Mouse (Mus musculus) v-Abl transformed pro-B cells (cell line): ENCODE results near the gene Gale.
"Not testable (repeated sequence)": the region's sequence is repeated elsewhere in the genome, so short reads cannot be mapped to it uniquely, and the experiment has no call there.

Experiments
- in situ Hi-C, 2 experiments: fragments of 400-800 bp; cut with MboI; formaldehyde crosslinking; loops; one replicate each; pipeline ENCODE4 v1.15.1; 2025; ENCODE audit not compliant: unreplicated experiment in 2 of 2

Gene Gale

DNA sequence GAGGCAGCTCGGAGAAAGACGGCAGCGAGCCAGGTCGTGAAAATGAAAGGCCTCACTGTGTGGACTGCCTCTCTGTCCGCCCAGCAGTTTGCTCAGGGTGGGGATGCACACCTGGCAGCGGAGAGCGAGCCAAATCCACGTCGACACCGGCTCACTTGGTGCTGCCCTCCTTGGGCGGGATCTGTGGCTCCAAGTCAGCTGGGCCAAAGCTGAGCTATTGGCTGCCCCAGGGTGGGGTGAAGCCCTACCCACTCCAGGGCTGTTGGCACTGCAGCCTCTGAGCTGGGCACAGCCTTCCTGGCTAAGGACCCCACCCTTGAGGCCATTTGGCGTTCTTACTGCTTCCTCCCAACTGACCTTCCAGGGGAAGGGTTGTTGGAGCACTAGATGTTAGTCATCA, 899 bp downstream of the Gale start:
- in situ Hi-C loops = loop anchor here in 1 of 2 experiments (5.0 kb wide), 1 partner anchor 88 kb away; the partner anchor contains the start of gene Rpl11

DNA sequence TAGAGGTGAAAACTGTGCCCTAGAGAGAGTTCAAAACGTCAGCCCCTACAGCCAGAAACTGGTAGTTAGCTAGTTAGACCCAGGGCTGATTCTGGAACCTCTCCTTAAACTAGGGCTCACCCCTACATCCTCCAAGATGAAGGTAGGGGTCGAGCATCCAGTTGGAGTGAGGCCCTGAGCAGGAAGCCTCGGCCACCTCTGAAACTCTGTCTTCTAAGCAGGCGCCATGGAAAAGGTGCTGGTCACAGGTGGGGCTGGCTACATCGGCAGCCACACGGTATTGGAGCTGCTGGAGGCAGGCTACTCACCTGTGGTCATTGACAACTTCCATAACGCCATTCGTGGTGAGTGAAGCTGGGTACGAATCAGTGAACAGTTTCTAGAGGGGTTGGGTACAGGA, 1.6 kb downstream of the Gale start:
- in situ Hi-C loops = no loop called here

DNA sequence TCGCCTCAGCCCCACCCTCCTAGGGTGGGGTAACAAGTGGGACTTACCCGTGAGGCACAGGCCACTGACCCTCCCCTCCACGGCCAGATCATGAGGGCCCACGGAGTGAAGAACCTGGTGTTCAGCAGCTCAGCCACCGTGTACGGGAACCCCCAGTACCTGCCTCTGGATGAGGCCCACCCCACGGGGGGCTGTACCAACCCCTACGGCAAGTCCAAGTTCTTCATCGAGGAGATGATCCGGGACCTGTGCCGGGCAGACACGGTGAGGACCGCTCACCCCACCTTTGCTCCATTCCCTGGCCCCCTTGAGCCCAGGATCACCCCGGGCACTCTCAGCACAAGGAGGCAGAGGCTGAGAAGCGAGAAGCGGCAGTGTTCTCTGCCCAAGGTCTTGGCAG, 2.8 kb downstream of the Gale start:
- in situ Hi-C loops = no loop called here

DNA sequence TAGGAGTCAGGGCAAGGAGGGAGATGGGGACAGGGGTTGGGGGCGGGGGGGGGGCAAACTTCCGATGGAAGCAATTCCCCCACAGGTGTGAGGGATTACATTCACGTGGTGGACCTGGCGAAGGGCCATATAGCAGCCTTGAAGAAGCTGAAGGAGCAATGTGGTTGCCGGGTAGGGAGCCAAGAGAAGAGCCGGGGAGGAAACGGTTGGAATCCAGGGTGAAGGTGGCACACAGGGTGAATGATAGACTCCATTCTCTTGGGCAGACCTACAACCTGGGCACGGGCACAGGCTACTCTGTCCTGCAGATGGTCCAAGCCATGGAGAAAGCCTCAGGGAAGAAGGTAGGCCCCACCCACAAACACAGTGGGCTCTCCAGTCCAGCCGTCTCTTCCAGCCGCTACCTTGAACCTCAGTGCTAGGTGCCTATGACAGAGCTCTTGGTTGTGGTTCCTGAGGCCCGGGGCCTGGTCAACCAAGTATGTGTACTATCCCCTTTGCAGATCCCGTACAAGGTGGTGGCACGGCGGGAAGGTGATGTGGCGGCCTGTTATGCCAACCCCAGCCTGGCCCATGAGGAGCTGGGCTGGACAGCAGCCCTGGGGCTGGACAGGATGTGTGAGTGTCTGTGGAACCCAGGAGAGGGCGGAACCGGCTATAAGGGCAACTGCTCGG, 3.7 kb downstream of the Gale start:
- in situ Hi-C loops = no loop called here

DNA sequence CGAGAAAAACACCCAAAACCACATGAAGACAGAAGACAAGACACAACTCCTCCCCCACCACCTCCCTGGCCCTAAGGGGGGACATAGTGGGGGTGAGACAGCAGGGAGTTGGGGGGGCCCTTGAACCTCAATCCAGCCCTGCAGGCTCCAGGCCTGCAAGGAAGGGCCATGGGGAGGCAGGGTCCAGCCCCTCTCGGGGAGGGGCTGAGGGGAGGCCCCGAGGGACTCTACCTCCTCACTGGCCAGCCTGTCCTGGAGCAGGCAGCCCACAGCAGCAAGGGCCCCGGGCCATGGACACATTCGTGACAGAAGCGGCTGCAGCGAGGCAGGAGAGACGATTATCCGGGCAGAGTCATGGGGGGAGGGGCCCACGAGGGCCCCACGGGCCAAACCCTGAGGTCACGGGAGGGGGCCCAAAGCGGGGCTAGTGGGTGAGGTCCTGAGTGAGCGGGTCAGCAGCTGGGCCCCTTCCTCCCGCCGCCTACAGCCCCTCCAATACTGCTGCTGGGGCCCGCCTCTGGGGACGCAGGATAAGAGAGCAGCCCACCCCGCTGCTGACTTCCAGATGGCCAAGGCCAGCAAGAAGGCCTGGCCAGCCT, 4.8 kb downstream of the Gale start:
- in situ Hi-C loops = no loop called here

DNA sequence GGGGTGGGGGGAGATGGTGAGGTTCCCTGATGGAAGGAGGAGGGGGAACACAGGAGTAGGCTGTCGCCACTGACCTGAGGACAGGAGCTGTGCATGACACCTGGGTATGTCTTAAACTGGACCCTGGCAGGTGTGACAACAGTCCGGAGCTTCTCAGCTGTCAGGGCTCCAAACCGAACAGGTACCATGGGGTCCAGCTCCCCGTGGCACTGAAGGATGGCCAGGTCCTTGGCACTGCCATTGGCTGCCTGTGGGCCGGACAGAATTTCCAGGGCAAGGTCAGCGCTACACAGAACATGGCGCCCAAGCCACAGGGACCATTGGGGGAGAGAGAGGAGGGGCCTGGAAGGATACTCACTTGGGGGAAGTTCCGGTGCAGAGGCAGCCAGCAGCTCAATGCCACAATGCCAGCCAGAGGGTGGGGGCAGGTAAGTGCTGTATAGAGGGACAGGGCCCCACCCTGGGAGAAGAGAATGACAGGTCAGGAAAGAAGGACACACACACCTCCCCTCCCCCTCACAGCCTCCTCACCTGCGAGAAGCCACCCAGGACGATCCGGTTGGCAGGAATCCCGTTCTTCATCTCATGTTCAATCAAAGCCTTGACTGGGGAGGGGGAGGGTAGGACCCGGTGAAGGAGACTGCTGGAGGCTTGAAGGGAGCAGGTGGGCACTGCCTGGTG, 5.7 kb downstream of the Gale start:
- in situ Hi-C loops = no loop called here

DNA sequence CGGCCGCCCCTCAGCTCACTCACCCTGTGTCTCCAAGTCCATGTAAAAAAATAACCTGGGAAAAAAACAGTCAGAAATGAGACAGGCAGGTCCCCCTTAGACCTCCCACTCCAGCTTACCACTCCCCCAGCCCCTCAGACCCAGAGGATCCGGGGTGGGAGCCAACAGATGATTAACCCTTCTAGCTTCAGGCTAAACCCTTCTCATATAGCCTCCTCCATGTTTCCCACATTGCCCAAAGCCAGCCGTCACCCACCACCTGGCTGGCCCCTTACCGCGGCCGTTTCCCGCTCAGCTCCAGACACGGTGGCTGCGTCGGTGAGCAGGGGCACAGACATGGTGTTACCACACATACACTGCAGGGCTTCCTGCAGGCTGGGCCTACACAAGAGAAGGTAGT, 7.1 kb downstream of the Gale start:
- in situ Hi-C loops = no loop called here

DNA sequence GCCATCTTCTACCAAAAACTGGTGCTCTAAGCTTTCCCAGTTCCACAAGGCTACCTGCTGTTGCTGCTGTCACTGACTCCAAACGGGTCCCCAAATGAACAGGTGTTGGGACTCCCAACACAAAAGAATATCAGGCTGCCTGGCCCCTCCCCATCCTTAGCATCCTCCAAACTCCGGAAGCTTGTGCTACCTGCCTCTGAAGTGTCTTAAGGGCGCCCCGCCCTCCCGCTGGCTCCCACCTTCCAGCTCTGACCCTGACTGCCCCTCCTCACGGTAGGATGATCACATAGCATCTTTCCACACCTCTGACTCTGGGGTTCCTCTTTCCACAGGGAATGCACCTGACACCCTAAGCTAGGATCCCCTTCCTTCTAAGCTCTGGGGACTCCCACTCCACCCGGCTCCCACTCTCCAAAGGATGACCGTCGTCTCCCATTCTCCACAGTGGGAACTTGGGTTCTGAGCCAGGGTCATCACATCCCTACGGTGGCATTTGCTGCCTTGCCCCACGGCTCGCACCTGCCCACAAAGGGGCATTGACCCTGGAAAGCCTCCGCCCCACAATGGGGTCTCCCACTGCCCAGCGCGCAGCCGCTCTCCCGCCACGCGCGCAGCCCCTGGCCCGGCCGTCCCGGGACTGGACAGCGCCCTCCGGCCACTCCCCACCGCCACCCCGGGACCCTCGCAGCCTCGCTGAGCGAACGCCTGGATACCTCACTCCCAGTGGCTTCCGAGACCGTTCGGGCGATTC, 8.5 kb downstream of the Gale start:
- in situ Hi-C loops = no loop called here

DNA sequence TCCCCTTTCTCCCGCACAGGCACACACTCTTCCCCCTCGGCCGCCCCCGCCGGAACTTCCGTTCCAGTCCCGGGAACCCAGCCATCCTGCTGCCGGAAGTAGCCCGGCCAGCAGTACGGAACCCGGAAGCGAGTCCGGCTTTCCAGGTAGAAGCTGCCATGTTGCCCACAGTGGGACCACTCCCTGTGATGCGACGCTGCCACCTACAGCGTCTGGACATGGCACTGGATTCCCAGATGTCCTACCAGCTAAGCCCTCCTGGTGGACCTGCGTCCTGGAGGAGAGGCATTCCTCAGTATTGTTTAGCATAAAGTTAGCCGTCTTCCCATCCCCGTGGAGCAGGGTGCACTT, 9.0 kb downstream of the Gale start, which contains the start of gene Lypla2:
Lypla2 (minus strand) TSS at position 71 of the 351 bp plus-strand sequence.
- in situ Hi-C loops = no loop called here

DNA sequence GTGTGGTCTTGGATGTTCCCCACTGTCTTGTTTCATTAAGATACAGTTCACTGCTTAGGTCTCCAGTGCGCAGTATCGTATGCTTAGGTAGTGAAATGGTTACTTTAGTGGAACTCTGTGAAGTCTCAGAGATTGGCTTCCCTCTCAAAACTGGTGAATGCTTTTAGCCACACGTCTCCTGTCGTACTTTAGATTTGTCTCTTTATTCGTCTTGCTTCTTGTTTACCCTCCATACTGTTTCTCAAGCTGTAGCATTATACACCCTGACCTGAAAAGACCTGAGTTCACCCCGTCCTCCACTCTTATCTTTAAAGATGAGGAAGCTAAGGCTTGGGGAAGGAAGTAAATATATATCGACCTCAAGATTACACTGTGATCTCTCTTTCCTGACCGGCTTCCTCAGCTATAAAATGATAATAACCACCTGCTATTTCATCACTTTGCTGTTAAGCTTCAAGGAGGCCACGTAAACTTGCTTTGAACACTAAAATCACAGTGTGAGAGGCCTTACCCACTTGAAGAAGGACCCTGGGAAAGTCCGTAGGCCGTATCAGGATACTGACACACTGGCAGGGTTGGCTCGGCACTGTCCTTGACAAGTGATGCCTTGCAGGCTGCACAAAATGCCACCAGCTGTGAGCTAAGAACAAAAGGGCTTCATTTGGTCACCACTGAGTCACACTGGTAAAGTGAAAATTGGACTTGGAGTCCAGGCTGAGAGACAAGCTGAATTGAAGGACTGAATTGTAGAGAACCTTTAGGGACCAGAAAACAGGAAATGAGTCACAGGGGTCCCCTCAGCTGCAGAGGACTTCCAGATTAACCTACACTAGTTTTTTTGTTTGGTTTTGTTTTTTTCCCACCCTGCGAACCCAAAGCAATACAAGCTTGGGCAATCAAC, 9.6 kb downstream of the Gale start:
- in situ Hi-C loops = no loop called here

DNA sequence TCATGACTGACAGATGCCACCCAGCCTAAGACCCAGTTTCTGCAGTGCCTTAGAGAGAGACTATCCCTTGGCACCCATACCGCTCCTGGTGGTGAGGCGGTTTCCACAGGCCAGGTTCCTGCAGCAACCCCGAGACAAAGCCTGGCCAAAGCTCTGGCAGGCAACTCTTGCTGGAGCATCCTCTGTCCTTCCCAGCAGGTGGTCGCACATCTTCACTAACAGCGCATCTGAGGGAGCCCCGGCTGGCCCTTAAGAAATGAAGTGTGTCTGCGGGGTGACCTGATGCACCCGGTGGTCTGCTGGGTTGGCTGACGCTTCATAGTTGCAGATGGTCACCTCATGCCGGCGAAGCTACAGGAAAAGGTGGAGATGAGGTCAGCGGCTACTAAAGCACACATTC, 12.6 kb downstream of the Gale start:
- in situ Hi-C loops = no loop called here

DNA sequence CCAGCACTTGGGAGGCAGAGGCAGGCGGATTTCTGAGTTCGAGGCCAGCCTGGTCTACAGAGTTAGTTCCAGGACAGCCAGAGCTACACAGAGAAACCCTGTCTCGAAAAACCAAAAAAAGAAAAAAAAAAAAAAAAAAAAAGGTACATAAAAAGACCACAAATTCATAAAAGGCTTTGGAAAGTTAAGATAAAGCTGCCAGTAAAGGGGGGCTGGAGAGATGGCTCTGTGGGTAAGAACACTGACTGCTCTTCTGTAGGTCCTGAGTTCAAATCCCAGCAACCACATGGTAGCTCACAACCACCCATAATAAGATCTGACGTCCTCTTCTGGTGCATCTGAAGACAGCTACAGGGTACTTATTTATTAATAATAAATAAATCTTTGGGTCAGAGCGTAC, 16.7 kb downstream of the Gale start:
- in situ Hi-C loops = not testable (repeated sequence)

DNA sequence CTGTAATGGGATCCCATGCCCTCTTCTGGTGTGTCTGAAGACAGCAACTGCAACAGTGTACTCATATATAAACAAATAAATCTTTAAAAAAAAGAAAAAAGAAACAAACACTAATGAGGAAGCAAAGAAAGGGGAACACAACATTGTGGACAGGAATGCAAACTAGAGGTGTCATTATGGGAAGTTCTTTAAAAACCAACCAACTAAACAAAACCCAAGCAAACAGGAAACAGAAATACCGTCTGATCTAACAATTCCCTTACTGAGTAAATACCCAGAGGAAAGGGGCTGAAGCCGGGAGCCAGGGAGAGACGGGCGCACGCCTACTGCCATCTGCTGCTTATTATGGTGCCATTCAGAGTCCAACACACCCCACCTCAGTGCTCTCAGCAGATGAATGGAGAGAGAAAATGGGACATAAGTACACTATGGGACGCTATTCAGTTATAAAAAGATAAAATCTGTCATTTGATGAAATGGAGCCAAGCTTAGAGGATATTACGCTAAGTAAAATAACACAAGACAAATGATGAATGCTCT, 18.1 kb downstream of the Gale start:
- in situ Hi-C loops = no loop called here

DNA sequence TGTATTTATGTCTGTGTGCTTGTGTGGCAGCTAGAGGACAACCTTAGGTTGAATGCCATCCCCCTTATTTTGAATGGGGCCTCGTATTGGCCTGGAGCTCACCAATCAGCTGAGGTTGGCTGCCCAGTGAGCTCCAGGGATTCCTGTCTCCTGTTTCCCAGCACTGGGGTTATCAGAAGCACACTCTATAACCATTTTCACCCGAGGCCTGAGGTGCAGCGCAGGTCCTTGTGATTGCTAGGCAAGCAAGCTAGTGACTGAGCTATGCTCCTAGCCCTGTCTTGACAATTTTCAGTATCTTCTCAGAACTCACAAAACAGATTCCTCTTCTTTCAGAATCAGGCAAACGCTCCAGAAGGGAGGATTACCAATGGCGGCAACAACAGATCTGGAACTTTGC, 21.0 kb downstream of the Gale start:
- in situ Hi-C loops = no loop called here

DNA sequence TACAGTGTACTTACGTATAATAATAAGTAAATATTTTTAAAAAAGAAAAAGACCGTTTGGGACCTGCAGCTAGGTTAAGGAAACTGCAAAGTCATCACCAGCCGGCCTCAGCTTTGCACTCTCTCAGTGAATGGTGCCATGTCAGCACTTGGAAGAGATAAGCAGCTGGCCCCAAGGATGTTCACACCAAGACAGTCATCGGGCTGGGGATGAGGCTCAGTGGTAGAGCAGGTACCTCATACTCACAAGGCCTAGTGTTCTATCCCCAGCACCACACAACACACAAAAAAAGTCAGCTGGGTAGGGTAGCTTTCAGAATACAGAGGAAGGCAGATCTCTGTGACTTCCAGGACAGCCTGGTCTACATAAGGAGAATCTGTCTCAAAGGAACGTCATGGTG, 21.7 kb downstream of the Gale start:
- in situ Hi-C loops = no loop called here

DNA sequence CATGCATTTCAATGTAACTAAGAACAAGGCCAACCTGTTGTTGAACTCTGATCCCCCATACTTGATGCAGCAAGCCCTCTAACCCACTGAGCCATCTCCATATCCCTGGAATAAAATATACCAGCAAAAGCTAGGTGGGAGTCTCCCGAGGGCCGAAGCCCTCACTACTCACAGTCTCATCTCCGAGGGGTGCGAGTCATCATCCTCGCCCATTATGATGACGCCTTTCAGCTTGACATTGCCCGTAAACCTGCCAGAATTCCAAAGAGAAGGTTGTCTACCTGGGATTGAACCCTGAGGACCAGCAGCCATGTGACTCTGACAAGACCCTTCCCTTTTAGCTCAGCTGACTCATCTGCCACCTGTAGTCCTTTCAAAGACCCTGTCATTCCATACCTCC, 22.2 kb downstream of the Gale start:
- in situ Hi-C loops = no loop called here

DNA sequence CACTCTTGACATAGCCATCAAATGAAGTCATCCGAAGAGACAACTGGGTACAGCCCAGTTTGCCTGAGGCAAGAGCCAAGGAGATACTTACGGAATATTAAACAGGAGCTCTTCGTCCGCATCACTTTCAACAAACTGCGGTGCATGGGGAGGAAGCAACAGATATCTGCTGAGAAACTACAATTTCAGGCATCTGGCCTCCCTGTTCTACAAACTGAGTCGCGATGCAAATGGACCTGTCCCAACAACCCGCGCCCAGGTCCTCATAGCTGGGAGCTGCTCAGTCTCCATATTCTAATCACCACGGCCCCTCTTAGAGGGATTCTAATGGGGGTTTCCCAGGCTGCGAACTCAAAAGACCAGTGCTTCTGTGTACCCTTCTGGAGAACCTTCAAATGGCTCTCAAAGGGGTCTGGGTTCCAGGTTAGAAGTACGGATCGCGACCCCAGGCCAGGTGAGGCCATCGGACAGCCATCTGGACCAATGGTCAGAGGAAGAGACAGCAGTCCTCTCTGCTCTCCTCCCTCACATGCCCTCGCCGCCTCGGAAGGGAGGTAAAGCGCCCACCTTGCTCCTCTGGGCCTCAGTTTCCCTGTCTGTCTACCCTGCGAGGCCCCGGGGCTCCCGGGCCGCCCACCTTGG, 22.9 kb downstream of the Gale start:
- in situ Hi-C loops = no loop called here

DNA sequence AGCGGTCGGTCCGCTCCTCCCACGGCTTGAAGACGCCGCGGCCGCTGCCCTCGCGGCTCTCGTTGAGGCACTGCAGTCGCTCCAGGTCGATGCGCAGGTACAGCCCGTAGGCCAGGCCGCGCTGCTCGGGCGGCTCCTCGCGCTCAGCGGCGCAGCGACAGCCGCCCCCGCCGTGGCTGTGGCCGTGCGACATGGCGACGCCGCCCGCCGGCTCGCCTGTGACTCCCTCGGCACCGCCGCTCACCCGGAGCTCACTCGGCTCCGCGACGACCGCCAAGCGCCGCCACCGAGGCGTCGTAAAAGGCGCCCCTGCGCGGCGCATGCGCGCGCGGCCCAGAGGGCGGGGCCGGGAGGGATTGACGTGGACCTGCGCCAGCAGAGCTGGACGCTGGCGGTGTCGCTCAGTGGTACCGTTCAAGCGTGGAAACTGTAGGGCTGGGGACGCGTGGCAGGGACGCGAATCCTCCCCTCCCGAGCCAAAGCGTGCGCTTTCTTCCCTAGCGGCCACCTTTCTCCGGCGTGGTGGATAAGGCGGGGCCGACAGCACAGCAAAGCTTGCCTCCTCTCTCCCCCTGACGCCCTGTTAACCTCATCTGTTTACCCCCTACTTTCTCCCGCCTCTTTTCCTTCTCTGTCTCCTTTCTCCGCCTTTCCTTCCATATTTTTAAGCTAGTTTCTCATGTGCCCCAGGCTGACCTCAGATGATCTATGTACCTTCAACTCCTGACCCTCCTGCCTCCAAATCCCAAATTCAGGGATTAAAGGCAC, 23.6 kb downstream of the Gale start, which contains the start of gene Pithd1:
Pithd1 (minus strand) TSS at position 322 of the 768 bp plus-strand sequence.
- in situ Hi-C loops = no loop called here

DNA sequence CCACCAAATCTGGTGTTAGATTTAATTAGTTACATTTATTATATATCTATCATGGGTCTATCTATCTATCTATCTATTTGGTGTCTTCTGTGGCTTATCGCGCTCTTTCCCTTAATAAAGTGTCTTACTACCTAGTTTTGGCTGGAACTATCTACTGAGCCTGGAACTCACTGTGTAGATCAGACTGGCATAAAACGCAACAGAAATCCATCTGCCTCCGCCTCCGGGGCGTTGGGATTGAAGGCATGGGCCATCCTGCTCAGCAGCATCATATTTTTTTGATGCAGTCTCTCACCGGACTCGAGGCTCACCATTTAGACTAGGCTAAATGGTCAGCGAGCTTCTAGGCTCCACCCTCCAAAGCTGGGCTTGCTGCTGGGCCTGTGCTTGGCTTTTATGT, 24.2 kb downstream of the Gale start:
- in situ Hi-C loops = no loop called here
